Mouse (Mus musculus) kidney, adult 2 months (tissue): ENCODE data around the gene Alpk3. TPM values are rescaled to one million over a fixed set of nuclear protein-coding genes. Genes with fewer than 3 reads are reported as not detected.
A peak's percentile ranks its signal among the peaks of the same experiment; 100 is the strongest.

Experiments
- DNase-seq: peaks from one replicate; pipeline ENCODE4 v3.0.0; 2021
- H3K27ac ChIP-seq: fragments of 200-500 bp; 2 replicates; pipeline ENCODE4 v1.5.1; 2012; ENCODE audit warnings: low read depth, low read length, control low read depth, inconsistent platforms; ENCODE audit not compliant: insufficient read depth
- H3K27me3 ChIP-seq: fragments of 200-500 bp; replicated peaks from 2 replicates; pipeline ENCODE4 v1.6.1; 2012; ENCODE audit warnings: mild to moderate bottlenecking, moderate library complexity, low read length, inconsistent platforms; ENCODE audit not compliant: control insufficient read depth, insufficient read depth
- H3K36me3 ChIP-seq: fragments of 200-500 bp; 2 replicates; pipeline ENCODE4 v1.6.1; 2012; ENCODE audit warnings: mild to moderate bottlenecking, moderate library complexity, low read length, inconsistent platforms; ENCODE audit not compliant: control insufficient read depth, insufficient read depth
- H3K4me1 ChIP-seq: fragments of 200-500 bp; 2 replicates; pipeline ENCODE4 v1.6.1; 2011; ENCODE audit warnings: low read length; ENCODE audit not compliant: control insufficient read depth, insufficient read depth
- H3K4me3 ChIP-seq: fragments of 200-500 bp; 2 replicates; pipeline ENCODE4 v1.5.1; 2011; ENCODE audit warnings: mild to moderate bottlenecking, low read depth, low read length, control low read depth; ENCODE audit not compliant: insufficient read depth
- CTCF ChIP-seq: fragments of 200-500 bp; conservative IDR thresholded peaks from 2 replicates; pipeline ENCODE4 v1.5.1; 2011; ENCODE audit warnings: low read depth, mild to moderate bottlenecking, control low read depth, low read length, moderate library complexity, mixed read lengths; ENCODE audit not compliant: insufficient read depth, insufficient read length
- POLR2A ChIP-seq: fragments of 200-500 bp; IDR thresholded peaks from one replicate; pipeline ENCODE4 v1.6.1; 2011; ENCODE audit warnings: low read depth, low read length, control low read depth
- WGBS: fragments of 180-500 bp; shearing (Covaris S2); methylation state at CpG from one replicate; pipeline ENCODE4 v1.1.7; 2018; 5-methylcytosine and 5-hydroxymethylcytosine counted together
- polyA plus RNA-seq: library from polyadenylated mRNA; depleted of rRNA; stranded (reverse); fragments of >200 nt; gene quantifications from 2 replicates; pipeline ENCODE4 v1.2.3, GENCODE M21; 2012

The Alpk3 gene
- polyA plus RNA-seq, 1 experiment = 0.88 TPM

GRCm38 (mm10) chr7:81072463-81072862 lies 15.1 kb downstream of the Alpk3 start:
- peak; percentile 53 for DNase-seq
- no peaks in the 10 kb centered on the region for H3K4me1 ChIP-seq
- TF ChIP-seq POLR2A (no peak), CTCF (no peak)
- H3K27me3 ChIP-seq = no peaks in the 10 kb centered on the region
- H3K4me3 ChIP-seq = no peak overlapping the region
- no peaks in the 10 kb centered on the region for H3K36me3 ChIP-seq
- H3K27ac ChIP-seq = no peak overlapping the region
- WGBS = 48% methylated on average over 5 of the region's 5 CpGs

GRCm38 (mm10) chr7:81073273-81073672 lies 15.9 kb downstream of the Alpk3 start:
- Histone ChIP-seq H3K36me3 (no peaks in the 10 kb centered on the region), H3K27ac (no peak overlapping the region), H3K4me1 (no peaks in the 10 kb centered on the region), H3K4me3 (no peak overlapping the region), H3K27me3 (no peaks in the 10 kb centered on the region)
- TF ChIP-seq CTCF = peak; percentile 30
- TF ChIP-seq POLR2A = no peak
- 93% methylated on average over 5 of the region's 5 CpGs for WGBS
- DNase-seq = no peak

GRCm38 (mm10) chr7:81074546-81074945 lies 17.1 kb downstream of the Alpk3 start:
- Histone ChIP-seq H3K4me3 (no peak overlapping the region), H3K4me1 (no peaks in the 10 kb centered on the region), H3K36me3 (no peaks in the 10 kb centered on the region), H3K27ac (no peak overlapping the region), H3K27me3 (no peaks in the 10 kb centered on the region)
- 33% methylated on average over 9 of the region's 9 CpGs for WGBS
- DNase-seq = no peak
- TF ChIP-seq CTCF (no peak), POLR2A (no peak)

- 53% methylated on average over 7 of the region's 7 CpGs for WGBS
- no peaks in the 10 kb centered on the region for H3K27me3 ChIP-seq
- H3K4me3 ChIP-seq = no peak overlapping the region
- no peaks in the 10 kb centered on the region for H3K36me3 ChIP-seq
- no peak overlapping the region for H3K27ac ChIP-seq
- H3K4me1 ChIP-seq = no peaks in the 10 kb centered on the region
- no peak for TF ChIP-seq POLR2A
- TF ChIP-seq CTCF = no peak
- no peak for DNase-seq
Observed at GRCm38 (mm10) chr7:81075299-81075698, 17.9 kb downstream of the Alpk3 start.

- Histone ChIP-seq H3K36me3 (no peaks in the 10 kb centered on the region), H3K27me3 (no peaks in the 10 kb centered on the region), H3K4me3 (no peak overlapping the region), H3K27ac (no peak overlapping the region), H3K4me1 (no peaks in the 10 kb centered on the region)
- TF ChIP-seq CTCF (no peak), POLR2A (no peak)
- no peak for DNase-seq
- 93% methylated on average over 5 of the region's 5 CpGs for WGBS
Observed at GRCm38 (mm10) chr7:81075732-81076131, 18.3 kb downstream of the Alpk3 start.

- no peak overlapping the region for H3K4me3 ChIP-seq
- WGBS = 75% methylated on average over 6 of the region's 6 CpGs
- H3K4me1 ChIP-seq = no peaks in the 10 kb centered on the region
- no peaks in the 10 kb centered on the region for H3K36me3 ChIP-seq
- no peak overlapping the region for H3K27ac ChIP-seq
- no peaks in the 10 kb centered on the region for H3K27me3 ChIP-seq
- no peak for DNase-seq
- no peak for TF ChIP-seq CTCF
- TF ChIP-seq POLR2A = no peak
Observed at GRCm38 (mm10) chr7:81077009-81077408, 19.6 kb downstream of the Alpk3 start.

- no peak overlapping the region for H3K27ac ChIP-seq
- no peak for DNase-seq
- H3K4me3 ChIP-seq = no peak overlapping the region
- no peaks in the 10 kb centered on the region for H3K27me3 ChIP-seq
- no peaks in the 10 kb centered on the region for H3K36me3 ChIP-seq
- 83% methylated on average over 6 of the region's 6 CpGs for WGBS
- H3K4me1 ChIP-seq = no peaks in the 10 kb centered on the region
- TF ChIP-seq CTCF = no peak
- TF ChIP-seq POLR2A = no peak
Observed at GRCm38 (mm10) chr7:81078740-81079139, 21.3 kb downstream of the Alpk3 start.
